22 mouse cellular contexts compared by ENCODE assay signal in the genomic region with DNA sequence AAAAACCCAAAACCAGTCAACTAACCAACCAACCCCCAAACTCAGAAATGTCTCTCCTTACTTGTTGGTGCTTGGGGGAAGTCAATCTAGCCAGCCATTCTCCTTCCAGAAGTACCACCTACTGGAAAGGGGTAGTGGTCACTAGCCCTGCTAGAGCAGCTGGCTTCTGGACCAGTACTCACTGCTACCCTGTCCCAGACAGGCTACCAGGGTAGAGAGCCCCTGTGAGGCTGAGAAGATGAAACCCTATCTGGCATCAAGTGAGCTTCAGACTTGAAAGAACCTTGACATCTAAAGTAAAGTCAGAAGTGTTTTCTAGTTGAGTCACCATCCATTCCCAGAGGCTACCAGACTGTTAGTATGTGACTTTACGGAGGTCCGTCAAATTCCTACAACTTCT. TPM values are rescaled to one million over a fixed set of nuclear protein-coding genes. Genes with fewer than 3 reads are reported as not detected.
DNase-seq lines count a peak whose midpoint lies in the region; ATAC-seq and TF ChIP-seq lines count a peak whose summit lies in the region.
"Had no signal": no experiment of that assay in that cellular context is flagged by ENCODE, and none has a peak within 500 bp of the region (broad histone marks: within the 10 kb centered on the region; RNA-seq: fewer than 3 reads in every experiment).

No protein-coding gene starts in this region.

- DNase-seq in adrenal gland, adult (ENCODE audit: inconsistent age in 2 of 2, low spot score in 1 of 2): peak; percentile 49 to 82
- no peak for DNase-seq in adrenal gland, adult 8-10 months
- DNase-seq in heart, postnatal 25 days (ENCODE audit: low spot score): no peak
- no peak for DNase-seq in lung, postnatal 0 days (ENCODE audit: low spot score)
- DNase-seq in hindbrain, embryonic 10.5 days (ENCODE audit: low spot score): no peak
- DNase-seq: adrenal gland, postnatal 25 days; cerebellum, adult 9-11 months; heart, adult 11 months; kidney, adult 11 months; kidney, postnatal 4 days; right cerebral cortex, postnatal 14 days; thymus, postnatal 25 days had no signal

- intact Hi-C loops in heart, postnatal 25 days (cut with DNase I): no loop called here

- H3K9ac ChIP-seq in heart, embryonic 13.5 days: no peak overlapping the region
- H3K9ac ChIP-seq in lung, embryonic 15.5 days: no peak overlapping the region
- no peak overlapping the region for H3K9ac ChIP-seq in lung, postnatal 0 days (replicated peaks; ENCODE audit: low read depth)
- H3K9ac ChIP-seq: forebrain, embryonic 13.5 days; heart, embryonic 15.5 days; limb, embryonic 12.5 days; midbrain, embryonic 15.5 days; neural tube, embryonic 12.5 days had no signal

- no peaks in the 10 kb centered on the region for H3K9me3 ChIP-seq in heart, embryonic 13.5 days
- H3K9me3 ChIP-seq in lung, embryonic 15.5 days: no peaks in the 10 kb centered on the region
- H3K9me3 ChIP-seq in lung, postnatal 0 days (ENCODE audit: low read length): no peaks in the 10 kb centered on the region
- H3K9me3 ChIP-seq in hindbrain, embryonic 10.5 days: no peaks in the 10 kb centered on the region
- H3K9me3 ChIP-seq: forebrain, embryonic 13.5 days; heart, embryonic 15.5 days; limb, embryonic 12.5 days; midbrain, embryonic 15.5 days; neural tube, embryonic 12.5 days had no signal

- H3K4me1 ChIP-seq in heart, embryonic 13.5 days: peaks cover 94% of the 10 kb centered on the region
- H3K4me1 ChIP-seq in lung, embryonic 15.5 days: peaks cover 93% of the 10 kb centered on the region
- H3K4me1 ChIP-seq in lung, postnatal 0 days (ENCODE audit: insufficient read depth, low read depth, low read length): peaks cover 51% of the 10 kb centered on the region
- peaks cover 95% of the 10 kb centered on the region for H3K4me1 ChIP-seq in hindbrain, embryonic 10.5 days (replicated peaks)

- no peak overlapping the region for H3K4me2 ChIP-seq in heart, embryonic 13.5 days
- H3K4me2 ChIP-seq in lung, embryonic 15.5 days: no peak overlapping the region
- no peak overlapping the region for H3K4me2 ChIP-seq in lung, postnatal 0 days (replicated peaks; ENCODE audit: low read depth, low read length)
- H3K4me2 ChIP-seq: forebrain, embryonic 13.5 days; heart, embryonic 15.5 days; midbrain, embryonic 15.5 days; neural tube, embryonic 12.5 days had no signal

- no peaks in the 10 kb centered on the region for H3K27me3 ChIP-seq in heart, embryonic 13.5 days (replicated peaks)
- no peaks in the 10 kb centered on the region for H3K27me3 ChIP-seq in lung, embryonic 15.5 days
- H3K27me3 ChIP-seq in lung, postnatal 0 days (replicated peaks; ENCODE audit: insufficient read depth, low read length): no peaks in the 10 kb centered on the region
- no peaks in the 10 kb centered on the region for H3K27me3 ChIP-seq in hindbrain, embryonic 10.5 days (ENCODE audit: insufficient read depth, poor library complexity, severe bottlenecking)
- H3K27me3 ChIP-seq: forebrain, embryonic 13.5 days; heart, embryonic 15.5 days; limb, embryonic 12.5 days; midbrain, embryonic 15.5 days; neural tube, embryonic 12.5 days had no signal

- H3K4me3 ChIP-seq in heart, embryonic 13.5 days: no peak overlapping the region
- H3K4me3 ChIP-seq in lung, embryonic 15.5 days: no peak overlapping the region
- H3K4me3 ChIP-seq in lung, postnatal 0 days (ENCODE audit: low read depth, low read length): no peak overlapping the region
- H3K4me3 ChIP-seq in hindbrain, embryonic 10.5 days: no peak overlapping the region
- H3K4me3 ChIP-seq: forebrain, embryonic 13.5 days; heart, embryonic 15.5 days; limb, embryonic 12.5 days; midbrain, embryonic 15.5 days; neural tube, embryonic 12.5 days had no signal

- no peaks in the 10 kb centered on the region for H3K36me3 ChIP-seq in heart, embryonic 13.5 days
- no peaks in the 10 kb centered on the region for H3K36me3 ChIP-seq in lung, embryonic 15.5 days
- H3K36me3 ChIP-seq in lung, postnatal 0 days (ENCODE audit: insufficient read depth, low read length): no peaks in the 10 kb centered on the region
- no peaks in the 10 kb centered on the region for H3K36me3 ChIP-seq in hindbrain, embryonic 10.5 days
- H3K36me3 ChIP-seq: heart, embryonic 15.5 days; limb, embryonic 12.5 days; midbrain, embryonic 15.5 days; neural tube, embryonic 12.5 days had no signal

- ATAC-seq in heart, embryonic 13.5 days (ENCODE audit: extremely low read depth, insufficient number of reproducible peaks, low FRiP score, low TSS enrichment): no peak
- no peak for ATAC-seq in lung, embryonic 15.5 days (ENCODE audit: borderline replicate concordance, extremely low read depth, low FRiP score, low TSS enrichment)
- no peak for ATAC-seq in lung, postnatal 0 days
- ATAC-seq: activated CD4-positive, CD25-positive, alpha-beta regulatory T cell, adult 4 months; forebrain, embryonic 13.5 days; hindbrain, embryonic 16.5 days; midbrain, embryonic 15.5 days had no signal

- WGBS in heart, embryonic 13.5 days: 96% methylated on average over 2 of the region's 2 CpGs
- WGBS in lung, embryonic 15.5 days: 85% methylated on average over 2 of the region's 2 CpGs
- 82% methylated on average over 2 of the region's 2 CpGs for WGBS in lung, postnatal 0 days
- WGBS in hindbrain, embryonic 10.5 days: 97% methylated on average over 2 of the region's 2 CpGs

- no peak for TF ChIP-seq CTCF in lung, postnatal 0 days (IDR thresholded peaks at IDR 0.05)

- TF ChIP-seq EP300 in lung, postnatal 0 days (IDR thresholded peaks at IDR 0.05): no peak

- peak overlapping the region; percentile 16; the same call in 1 of the 2 replicates for H3K27ac ChIP-seq in heart, embryonic 13.5 days (replicated peaks)
- H3K27ac ChIP-seq in lung, embryonic 15.5 days: peak overlapping the region; percentile 94
- no peak overlapping the region for H3K27ac ChIP-seq in lung, postnatal 0 days (ENCODE audit: low read length)
- no peak overlapping the region for H3K27ac ChIP-seq in hindbrain, embryonic 10.5 days
- H3K27ac ChIP-seq: forebrain, embryonic 13.5 days; macrophage; neural tube, embryonic 12.5 days had no signal

RNA-seq across cellular contexts. Expression of a gene that starts 6.8 kb away (rescaled TPM):
- 10 to 100 TPM; 46.6 to 87.7 (median 60.0) TPM for total RNA-seq in adrenal gland, adult 8-10 months (2022)
- polyA plus RNA-seq in heart, embryonic 13.5 days (2015; fragmentation: Nextera tagmentation; extraction: Ambion mirVana): 16.1 and 18.2 TPM in 2 replicates
- total RNA-seq in heart, postnatal 25 days (2021): 10 to 100 TPM; 23.4 to 24.4 TPM
- polyA plus RNA-seq in lung, embryonic 15.5 days (2015; fragmentation: Nextera tagmentation; extraction: Ambion mirVana): 27.9 and 28.2 TPM in 2 replicates
- 13.5 and 16.2 TPM in 2 replicates for polyA plus RNA-seq in lung, postnatal 0 days (2015; fragmentation: Nextera tagmentation; extraction: Ambion mirVana)
- 25.3 and 31.0 TPM in 2 replicates for polyA plus RNA-seq in hindbrain, embryonic 10.5 days (2016; fragmentation: Nextera tagmentation; extraction: Ambion mirVana)

Comparison
In these comparisons a context has a peak if more than half of its experiments do, and no peak if none do; other contexts are left out.
1. DNase-seq: peak in adrenal gland, adult (2 of 2); none in adrenal gland, adult 8-10 months (single experiment), heart, postnatal 25 days (single experiment), lung, postnatal 0 days (single experiment) and hindbrain, embryonic 10.5 days (single experiment).
2. H3K27ac ChIP-seq: peak in heart, embryonic 13.5 days (single experiment) and lung, embryonic 15.5 days (single experiment); none in lung, postnatal 0 days (single experiment) and hindbrain, embryonic 10.5 days (single experiment).